Mouse (Mus musculus) stomach, postnatal 0 days (tissue): Measurements from ENCODE around the gene Erc2. TPM values are rescaled to one million over a fixed set of nuclear protein-coding genes. Genes with fewer than 3 reads are reported as not detected.
A peak's percentile ranks its signal among the peaks of the same experiment; 100 is the strongest.

Experiments used
- ATAC-seq: fragments of 200-750 bp; cut with Nextera tagmentation; 2 replicates; pipeline ENCODE4 v1.8.0; 2017; ENCODE audit not compliant: low FRiP score, low TSS enrichment
- DNase-seq: peaks from one replicate; pipeline ENCODE4 v3.0.0-alpha.2; 2016; ENCODE audit warnings: low spot score
- H3K27ac ChIP-seq: fragments of 300-500 bp; sonication (generic); replicated peaks from 2 replicates; pipeline ENCODE4 v1.5.1; 2014; ENCODE audit warnings: mild to moderate bottlenecking, control low read depth
- H3K27me3 ChIP-seq: fragments of 300-500 bp; sonication (generic); 2 replicates; pipeline ENCODE4 v1.6.1; 2014; ENCODE audit warnings: low read length; ENCODE audit not compliant: control insufficient read depth, insufficient read depth
- H3K36me3 ChIP-seq: fragments of 300-500 bp; sonication (generic); 2 replicates; pipeline ENCODE4 v1.6.1; 2014; ENCODE audit warnings: low read length, mixed read lengths; ENCODE audit not compliant: control insufficient read depth, insufficient read depth
- H3K4me1 ChIP-seq: fragments of 300-500 bp; sonication (generic); replicated peaks from 2 replicates; pipeline ENCODE4 v1.6.1; 2014; ENCODE audit warnings: antibody characterized with exemption; ENCODE audit not compliant: control insufficient read depth, insufficient read depth
- H3K4me2 ChIP-seq: fragments of 300-500 bp; sonication (generic); replicated peaks from 2 replicates; pipeline ENCODE4 v1.6.1; 2014; ENCODE audit warnings: low read depth, mild to moderate bottlenecking, control low read depth, moderate library complexity
- H3K4me3 ChIP-seq: fragments of 300-500 bp; sonication (generic); 2 replicates; pipeline ENCODE4 v1.5.1; 2014; ENCODE audit warnings: low read depth, low read length, control low read depth
- H3K9ac ChIP-seq: fragments of 300-500 bp; sonication (generic); 2 replicates; pipeline ENCODE4 v1.6.1; 2014; ENCODE audit warnings: mild to moderate bottlenecking, low read length, control low read depth, mixed read lengths
- H3K9me3 ChIP-seq: fragments of 300-500 bp; sonication (generic); 2 replicates; pipeline ENCODE4 v1.6.1; 2016; ENCODE audit warnings: low read length; ENCODE audit not compliant: control insufficient read depth
- CTCF ChIP-seq: IDR thresholded peaks from 2 replicates; pipeline ENCODE4 v1.5.1; 2016; ENCODE audit warnings: antibody characterized with exemption, low read depth, mild to moderate bottlenecking, moderate library complexity
- EP300 ChIP-seq: optimal IDR thresholded peaks from 2 replicates; pipeline ENCODE3; 2016; ENCODE audit warnings: antibody characterized with exemption
- WGBS: fragments of 180-500 bp; shearing (Covaris S2); extraction: QIAGEN DNeasy Blood & Tissue Kit; methylation state at CpG from one replicate; pipeline ENCODE4 v1.1.7; 2014; 5-methylcytosine and 5-hydroxymethylcytosine counted together
- polyA plus RNA-seq: library from polyadenylated mRNA; unstranded; fragments of >200 nt; fragmentation: Nextera tagmentation; extraction: Ambion mirVana; gene quantifications from 2 replicates; pipeline ENCODE4 v1.2.1, GENCODE M21; 2015

Gene Erc2
- polyA plus RNA-seq, 1 experiment from 2014 or later = 3.0 TPM

GRCm38 (mm10) chr14:28273669-28274068 lies 651.4 kb downstream of the Erc2 start:
- H3K4me3 ChIP-seq = no peak overlapping the region
- no peaks in the 10 kb centered on the region for H3K27me3 ChIP-seq
- no peaks in the 10 kb centered on the region for H3K4me1 ChIP-seq
- H3K9me3 ChIP-seq = no peaks in the 10 kb centered on the region
- DNase-seq (no peak), ATAC-seq (no peak)
- WGBS = 76% methylated on average over 1 of the region's 1 CpGs
- no peak overlapping the region for H3K9ac ChIP-seq
- TF ChIP-seq CTCF (no peak), EP300 (no peak)
- H3K4me2 ChIP-seq = no peak overlapping the region
- no peak overlapping the region for H3K27ac ChIP-seq
- H3K36me3 ChIP-seq = no peaks in the 10 kb centered on the region

GRCm38 (mm10) chr14:28274826-28275225 lies 652.6 kb downstream of the Erc2 start:
- 70% methylated on average over 7 of the region's 7 CpGs for whole genome bisulfite sequencing
- Histone ChIP-seq H3K9me3 (no peaks in the 10 kb centered on the region), H3K27me3 (no peaks in the 10 kb centered on the region), H3K4me2 (no peak overlapping the region), H3K27ac (no peak overlapping the region), H3K36me3 (no peaks in the 10 kb centered on the region), H3K9ac (no peak overlapping the region), H3K4me1 (no peaks in the 10 kb centered on the region), H3K4me3 (no peak overlapping the region)
- DNase-seq (no peak), ATAC-seq (no peak)
- TF ChIP-seq CTCF (no peak), EP300 (no peak)

- DNase-seq (no peak), ATAC-seq (no peak)
- WGBS = 81% methylated on average over 6 of the region's 6 CpGs
- H3K4me2 ChIP-seq = no peak overlapping the region
- H3K27ac ChIP-seq = no peak overlapping the region
- no peaks in the 10 kb centered on the region for H3K4me1 ChIP-seq
- H3K9ac ChIP-seq = no peak overlapping the region
- TF ChIP-seq CTCF (no peak), EP300 (no peak)
- H3K4me3 ChIP-seq = no peak overlapping the region
- H3K36me3 ChIP-seq = no peaks in the 10 kb centered on the region
- H3K9me3 ChIP-seq = no peaks in the 10 kb centered on the region
- no peaks in the 10 kb centered on the region for H3K27me3 ChIP-seq
These were observed 656.7 kb downstream of the Erc2 start for GRCm38 (mm10) chr14:28278951-28279350.

- no peak overlapping the region for H3K4me2 ChIP-seq
- no peak for TF ChIP-seq EP300
- TF ChIP-seq CTCF = no peak
- no peak overlapping the region for H3K27ac ChIP-seq
- H3K4me1 ChIP-seq = no peaks in the 10 kb centered on the region
- H3K9me3 ChIP-seq = no peaks in the 10 kb centered on the region
- no peaks in the 10 kb centered on the region for H3K36me3 ChIP-seq
- ATAC-seq (no peak), DNase-seq (no peak)
- WGBS = 28% methylated on average over 1 of the region's 1 CpGs
- H3K27me3 ChIP-seq = no peaks in the 10 kb centered on the region
- H3K4me3 ChIP-seq = no peak overlapping the region
- no peak overlapping the region for H3K9ac ChIP-seq
These were observed 658.1 kb downstream of the Erc2 start for GRCm38 (mm10) chr14:28280376-28280775.

- Histone ChIP-seq H3K36me3 (no peaks in the 10 kb centered on the region), H3K27me3 (no peaks in the 10 kb centered on the region), H3K9me3 (no peaks in the 10 kb centered on the region), H3K4me3 (no peak overlapping the region), H3K4me2 (no peak overlapping the region), H3K4me1 (no peaks in the 10 kb centered on the region), H3K27ac (no peak overlapping the region), H3K9ac (no peak overlapping the region)
- TF ChIP-seq CTCF (peak; percentile 69), EP300 (no peak)
- WGBS = 94% methylated on average over 1 of the region's 1 CpGs
- no peak for DNase-seq
- no peak for ATAC-seq
These were observed 661.3 kb downstream of the Erc2 start for GRCm38 (mm10) chr14:28283319-28284095.

GRCm38 (mm10) chr14:28286511-28286910 lies 664.3 kb downstream of the Erc2 start:
- H3K4me3 ChIP-seq = no peak overlapping the region
- no peak overlapping the region for H3K4me2 ChIP-seq
- no peaks in the 10 kb centered on the region for H3K36me3 ChIP-seq
- H3K27ac ChIP-seq = no peak overlapping the region
- H3K9me3 ChIP-seq = no peaks in the 10 kb centered on the region
- no peak overlapping the region for H3K9ac ChIP-seq
- TF ChIP-seq CTCF (no peak), EP300 (no peak)
- DNase-seq = no peak
- ATAC-seq = no peak
- H3K4me1 ChIP-seq = no peaks in the 10 kb centered on the region
- no peaks in the 10 kb centered on the region for H3K27me3 ChIP-seq
